Mouse (Mus musculus): ENCODE measurements around the gene Tank. TPM values are rescaled to one million over a fixed set of nuclear protein-coding genes. Genes with fewer than 3 reads are reported as not detected.

Tank gene
- polyA plus RNA-seq, 1 experiment from 2014 or later, result 28.4 TPM

DNA sequence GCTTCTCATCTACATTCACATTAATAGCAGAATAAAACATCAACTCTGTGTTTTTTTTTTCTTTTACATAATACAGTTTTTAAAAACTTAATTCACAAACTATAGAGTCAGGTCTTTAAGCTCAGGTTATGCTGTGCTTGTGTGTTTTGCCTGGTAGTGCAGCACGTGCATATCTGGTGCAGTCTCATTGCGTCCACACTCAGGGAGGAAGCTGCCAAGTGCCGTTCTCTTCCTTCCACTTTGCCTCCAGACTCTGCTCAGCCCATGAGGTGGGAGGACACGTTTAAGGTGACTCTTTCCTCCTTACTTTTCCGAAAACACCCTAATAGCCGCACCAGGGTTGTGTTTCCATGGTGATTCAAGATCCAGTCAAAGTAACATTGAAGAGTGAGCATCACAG, 59.8 kb downstream of the Tank start:
- no peak for ATAC-seq (replicated peaks)
- no peak overlapping the region for H3K4me3 ChIP-seq
- no peak overlapping the region for H3K27ac ChIP-seq
- H3K36me3 ChIP-seq (replicated peaks), result no peaks in the 10 kb centered on the region
- H3K9ac ChIP-seq, result no peak overlapping the region
- no peaks in the 10 kb centered on the region for H3K4me1 ChIP-seq
- WGBS, result 70% methylated on average over 6 of the region's 6 CpGs
- H3K27me3 ChIP-seq (replicated peaks), result no peaks in the 10 kb centered on the region
- H3K9me3 ChIP-seq, result no peaks in the 10 kb centered on the region
- no peak overlapping the region for H3K4me2 ChIP-seq

DNA sequence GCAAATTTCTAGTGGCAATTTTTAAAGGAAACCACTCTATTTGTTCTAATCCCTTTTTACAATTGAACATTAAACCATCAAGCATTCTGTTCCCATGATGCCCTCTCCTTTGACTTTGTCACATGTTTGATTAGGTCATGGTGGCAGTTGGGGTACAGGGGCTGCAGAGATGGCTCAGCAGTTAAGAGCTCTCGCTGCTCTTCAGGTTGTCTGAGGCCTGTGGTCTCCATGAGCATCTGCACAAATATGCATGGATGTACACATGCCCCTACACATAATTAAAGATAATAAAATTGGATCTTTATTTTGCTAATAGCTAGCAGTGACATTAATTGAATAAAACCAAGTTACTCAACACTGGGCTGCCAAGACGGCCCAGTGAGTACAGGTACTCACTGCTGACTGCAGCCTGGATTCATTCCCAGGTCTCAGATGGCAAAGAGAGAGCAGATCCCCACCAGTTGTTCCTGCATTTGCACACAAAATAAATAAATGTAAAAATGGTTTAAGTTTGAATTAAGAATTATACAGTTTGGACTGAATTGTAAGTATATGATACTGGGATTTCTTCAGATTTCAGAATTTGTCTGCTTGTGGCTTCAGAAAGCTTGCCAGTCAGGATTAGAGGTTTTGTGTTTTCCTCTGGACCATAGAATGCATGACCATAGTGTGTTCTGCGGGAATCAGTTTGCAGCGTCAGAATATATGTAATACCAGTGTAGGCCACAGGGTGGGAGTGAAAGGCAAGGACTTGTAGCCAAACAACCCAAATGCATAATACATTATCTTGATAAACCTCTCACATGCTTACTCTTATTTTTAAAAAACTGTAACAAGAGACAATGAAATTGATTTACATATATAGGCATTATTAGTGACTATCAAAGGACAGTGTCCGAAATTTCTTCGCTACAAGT, 64.3 kb downstream of the Tank start:
- H3K9me3 ChIP-seq, result no peaks in the 10 kb centered on the region
- ATAC-seq (replicated peaks), result peak; percentile 95
- H3K9ac ChIP-seq, result no peak overlapping the region
- no peak overlapping the region for H3K27ac ChIP-seq
- no peak overlapping the region for H3K4me2 ChIP-seq
- no peak overlapping the region for H3K4me3 ChIP-seq
- 51% methylated on average over 6 of the region's 6 CpGs for WGBS
- H3K36me3 ChIP-seq (replicated peaks), result no peaks in the 10 kb centered on the region
- no peaks in the 10 kb centered on the region for H3K4me1 ChIP-seq
- no peaks in the 10 kb centered on the region for H3K27me3 ChIP-seq (replicated peaks)

DNA sequence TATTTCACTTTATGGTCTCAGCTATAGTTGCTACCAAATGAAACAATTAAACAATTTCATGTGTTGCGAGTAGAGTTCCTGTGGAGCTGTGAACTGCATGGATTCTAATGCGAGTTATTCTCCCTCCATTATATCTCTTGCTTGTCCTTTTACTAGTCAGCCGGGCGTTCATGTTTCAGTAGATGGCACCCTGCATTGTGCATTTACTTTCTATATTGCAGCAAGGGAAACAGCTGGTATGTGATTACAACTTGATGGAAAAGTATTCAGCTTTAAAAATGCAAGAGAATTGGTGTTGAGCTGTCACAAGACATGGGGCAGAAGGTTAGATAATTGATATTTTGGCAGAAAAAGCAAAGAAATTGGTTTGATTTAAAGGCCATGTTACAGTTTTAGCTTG, 72.8 kb downstream of the Tank start:
- peaks cover 5% of the 10 kb centered on the region for H3K4me1 ChIP-seq
- no peak overlapping the region for H3K4me3 ChIP-seq
- H3K27me3 ChIP-seq (replicated peaks), result no peaks in the 10 kb centered on the region
- no peak overlapping the region for H3K4me2 ChIP-seq
- no peak overlapping the region for H3K9ac ChIP-seq
- no peaks in the 10 kb centered on the region for H3K9me3 ChIP-seq
- H3K36me3 ChIP-seq (replicated peaks), result 0 out of 2 replicates have a peak, but pooled peaks cover 2% of the 10 kb centered on the region
- H3K27ac ChIP-seq, result no peak overlapping the region
- ATAC-seq (replicated peaks), result no peak
- WGBS, result 78% methylated on average over 4 of the region's 4 CpGs

DNA sequence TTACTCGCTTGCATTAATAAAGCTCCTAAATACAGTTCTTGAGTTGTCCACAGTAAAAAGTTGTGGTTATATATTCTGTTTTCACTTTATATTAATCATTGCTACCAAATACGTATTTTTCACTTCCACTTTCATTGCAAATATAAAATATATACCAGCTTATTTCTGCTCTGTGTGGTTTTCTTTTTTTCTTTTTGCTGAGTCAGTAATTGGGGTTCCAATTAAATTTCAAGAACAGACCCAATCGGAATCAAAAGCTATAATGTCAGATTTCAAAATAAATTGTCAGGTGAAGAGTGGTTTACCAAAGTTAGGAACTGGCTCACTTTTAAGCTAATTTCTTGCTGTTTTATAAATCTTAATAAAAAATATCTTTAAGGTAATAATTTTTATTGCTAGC, 73.3 kb downstream of the Tank start:
- 93% methylated on average over 3 of the region's 3 CpGs for WGBS
- H3K4me1 ChIP-seq, result peaks cover 5% of the 10 kb centered on the region
- ATAC-seq (replicated peaks), result no peak
- H3K9me3 ChIP-seq, result no peaks in the 10 kb centered on the region
- no peak overlapping the region for H3K4me2 ChIP-seq
- H3K27me3 ChIP-seq (replicated peaks), result no peaks in the 10 kb centered on the region
- H3K36me3 ChIP-seq (replicated peaks), result 0 out of 2 replicates have a peak, but pooled peaks cover 2% of the 10 kb centered on the region
- no peak overlapping the region for H3K9ac ChIP-seq
- no peak overlapping the region for H3K4me3 ChIP-seq
- H3K27ac ChIP-seq, result no peak overlapping the region

DNA sequence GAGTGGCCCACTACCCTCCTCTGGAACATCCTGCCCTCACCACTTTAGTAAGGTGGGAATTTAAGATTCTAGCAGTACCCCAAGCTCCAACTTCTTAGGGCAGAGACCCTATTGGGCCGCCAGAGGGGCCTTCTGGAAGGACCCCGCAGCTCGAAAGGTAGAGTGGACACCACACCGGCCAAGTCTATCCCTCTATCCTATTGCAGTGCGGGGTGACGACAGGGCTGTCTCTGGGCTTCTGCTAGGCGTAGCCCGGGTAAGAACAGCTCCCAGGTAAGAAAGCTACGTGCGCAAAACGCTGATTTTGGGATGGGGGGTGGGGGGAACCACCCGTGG, 76.6 kb downstream of the Tank start:
- Histone ChIP-seq H3K4me3 (peak overlapping the region; percentile 55), H3K4me2 (peak overlapping the region; percentile 89), H3K4me1 (peaks cover 9% of the 10 kb centered on the region), H3K9ac (peak overlapping the region; percentile 68), H3K27ac (peak overlapping the region; percentile 93), H3K27me3 (replicated peaks) (no peaks in the 10 kb centered on the region; the same call in 1 of the 2 replicates), H3K36me3 (replicated peaks) (no peaks in the 10 kb centered on the region), H3K9me3 (no peaks in the 10 kb centered on the region)
- WGBS, result 8% methylated on average over 12 of the region's 12 CpGs
- ATAC-seq (replicated peaks), result peak; percentile 41

DNA sequence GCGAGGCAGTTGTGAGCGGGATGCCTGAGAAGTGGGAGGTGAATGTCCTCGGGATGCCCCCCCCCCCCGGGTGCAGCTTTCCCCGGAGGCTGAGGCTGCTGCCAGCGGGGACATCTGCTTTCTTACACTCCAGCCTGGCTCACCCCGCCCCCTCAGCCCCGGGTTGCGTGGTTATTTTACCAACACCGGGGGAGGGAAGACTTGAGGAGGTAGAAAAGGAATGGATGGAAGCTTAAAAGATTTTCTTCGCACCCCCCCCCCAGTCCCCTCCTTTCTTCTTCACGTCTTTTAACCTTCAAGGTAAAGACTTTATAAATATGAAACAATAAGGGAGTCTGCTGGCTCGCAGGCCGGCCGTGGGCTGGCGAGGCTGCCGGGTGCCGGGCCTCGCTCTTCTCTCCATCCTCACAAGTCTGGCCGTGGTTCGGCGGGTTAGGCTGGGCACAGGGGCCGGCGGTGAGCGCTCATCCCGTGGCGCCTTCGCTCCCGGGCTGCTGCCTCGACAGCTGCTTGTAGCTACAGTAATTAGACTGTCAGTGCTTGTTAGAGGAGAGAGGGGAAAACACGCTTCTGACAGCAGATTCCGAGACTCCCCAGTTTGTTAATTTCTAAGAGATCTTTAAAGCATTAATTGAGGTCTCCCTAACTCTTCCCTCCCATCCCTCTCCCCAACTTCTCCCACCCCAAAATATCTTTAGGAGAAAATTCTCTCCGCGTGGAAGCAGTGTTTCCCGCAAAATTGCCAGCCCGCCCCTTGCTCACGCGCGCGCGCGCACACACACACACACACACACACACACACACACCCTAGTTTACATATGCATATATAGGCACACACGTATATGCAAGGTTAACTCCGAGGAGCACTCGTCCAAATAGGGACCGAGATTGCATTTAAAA, 77.2 kb downstream of the Tank start:
- Histone ChIP-seq H3K4me3 (peak overlapping the region; percentile 55), H3K4me1 (peaks cover 9% of the 10 kb centered on the region), H3K9me3 (no peaks in the 10 kb centered on the region), H3K4me2 (peak overlapping the region; percentile 89), H3K36me3 (replicated peaks) (no peaks in the 10 kb centered on the region), H3K27me3 (replicated peaks) (no peaks in the 10 kb centered on the region; the same call in 1 of the 2 replicates), H3K9ac (peak overlapping the region; percentile 68), H3K27ac (peak overlapping the region; percentile 93)
- peak; percentile 84 for ATAC-seq (replicated peaks)
- under 1% methylated on average over 46 of the region's 46 CpGs for WGBS

DNA sequence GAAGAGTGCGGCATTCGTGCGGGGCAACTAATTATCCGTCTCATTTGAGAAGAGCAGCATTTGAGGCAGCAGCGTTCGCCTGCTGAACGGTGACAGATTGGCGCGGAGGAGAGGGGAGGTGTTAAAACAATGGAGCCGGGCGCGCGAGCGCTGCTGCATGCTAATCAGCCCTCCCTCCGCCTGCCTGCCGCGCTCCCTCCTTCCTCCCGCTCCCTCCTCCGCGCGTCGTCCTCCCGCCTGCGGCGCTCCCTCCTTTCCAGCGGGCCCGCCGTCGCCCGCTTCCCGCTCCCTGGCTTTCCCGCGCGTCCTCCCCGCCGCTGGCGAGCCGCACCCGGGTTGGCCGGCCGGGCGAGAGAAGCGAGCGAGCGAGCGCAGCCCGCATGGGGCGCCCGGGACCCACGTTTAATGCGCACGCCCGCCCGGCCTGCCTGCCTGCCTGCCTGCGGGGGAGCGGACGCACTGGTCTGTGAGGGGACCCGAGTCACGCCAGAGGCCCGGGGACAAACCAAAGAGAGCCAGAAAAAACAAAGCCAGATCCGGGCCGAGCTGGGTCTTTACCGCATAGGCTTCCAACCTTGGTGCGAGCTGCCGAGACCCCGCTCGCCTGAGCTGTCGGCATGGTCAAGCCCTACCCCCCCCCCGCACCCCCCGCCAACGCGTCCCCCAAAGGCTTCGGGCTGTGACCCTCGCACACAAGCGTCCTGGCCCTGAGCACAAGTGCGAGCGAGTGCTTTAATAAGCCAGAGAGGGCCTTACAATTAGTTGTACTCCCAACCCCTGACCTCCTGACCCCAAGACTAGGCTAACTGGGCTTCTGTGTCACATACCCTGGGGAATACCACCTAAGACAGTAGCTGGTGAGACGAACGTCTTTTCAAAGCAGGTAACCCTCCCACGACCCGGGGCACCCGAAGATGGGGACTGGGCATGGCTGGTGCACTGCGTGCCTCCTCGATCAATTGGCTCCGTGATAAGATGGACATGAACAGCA, 78.3 kb downstream of the Tank start:
- Histone ChIP-seq H3K9ac (peak overlapping the region; percentile 68), H3K4me3 (peak overlapping the region; percentile 55), H3K36me3 (replicated peaks) (no peaks in the 10 kb centered on the region), H3K9me3 (no peaks in the 10 kb centered on the region), H3K4me1 (peaks cover 9% of the 10 kb centered on the region), H3K27me3 (replicated peaks) (no peaks in the 10 kb centered on the region; the same call in 1 of the 2 replicates), H3K27ac (peak overlapping the region; percentile 93), H3K4me2 (peak overlapping the region; percentile 89)
- WGBS, result under 1% methylated on average over 85 of the region's 85 CpGs
- peak; percentile 94 for ATAC-seq (replicated peaks)

DNA sequence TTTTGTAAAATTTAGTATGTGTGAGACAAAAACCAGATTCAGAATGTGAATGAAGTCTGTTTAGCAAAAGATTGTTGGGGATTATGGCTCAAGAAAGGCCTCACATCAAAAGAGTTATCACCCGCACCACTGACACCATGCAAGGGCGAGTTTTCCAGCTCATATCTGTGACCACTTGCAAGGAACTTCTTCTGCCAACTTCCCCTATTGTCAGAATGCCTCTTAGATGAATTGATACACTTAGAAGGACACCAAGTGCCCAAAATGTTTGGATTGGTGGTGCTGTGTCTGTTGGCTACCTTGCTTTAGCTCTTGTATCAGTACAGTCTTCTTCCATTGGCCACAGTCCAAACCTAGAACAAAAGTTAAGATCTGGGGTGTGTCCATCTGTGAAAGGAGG, 80.9 kb downstream of the Tank start:
- 68% methylated on average over 2 of the region's 2 CpGs for WGBS

DNA sequence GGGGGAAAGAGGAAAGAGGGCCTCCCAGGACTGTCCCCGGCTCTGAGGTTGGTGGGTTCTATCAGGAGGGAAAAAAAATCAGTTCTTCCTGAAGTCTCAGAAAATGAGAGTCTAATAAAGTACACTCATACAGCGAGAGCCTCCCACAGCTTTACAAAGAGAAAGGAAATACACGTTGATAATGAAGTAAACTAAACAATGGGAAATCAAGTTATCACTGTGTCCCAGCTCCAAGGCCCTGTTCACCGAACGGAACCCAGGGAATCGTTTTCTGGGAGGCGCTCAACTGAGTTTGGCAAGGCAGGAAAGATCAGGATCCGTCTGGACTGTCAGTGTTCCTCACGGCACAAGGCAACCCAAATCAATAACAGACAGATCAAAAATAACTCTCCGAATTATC, 84.4 kb downstream of the Tank start:
- no peak for ATAC-seq (replicated peaks)
- no peaks in the 10 kb centered on the region for H3K9me3 ChIP-seq
- no peak overlapping the region for H3K4me2 ChIP-seq
- no peak overlapping the region for H3K27ac ChIP-seq
- no peaks in the 10 kb centered on the region for H3K4me1 ChIP-seq
- 74% methylated on average over 10 of the region's 10 CpGs for WGBS
- no peak overlapping the region for H3K9ac ChIP-seq
- H3K36me3 ChIP-seq (replicated peaks), result no peaks in the 10 kb centered on the region
- H3K4me3 ChIP-seq, result no peak overlapping the region
- no peaks in the 10 kb centered on the region; the same call in 1 of the 2 replicates for H3K27me3 ChIP-seq (replicated peaks)

More for the DNA sequence above, 80.9 kb downstream of the Tank start:
- peaks cover 9% of the 10 kb centered on the region for H3K4me1 ChIP-seq
- H3K9me3 ChIP-seq, result no peaks in the 10 kb centered on the region
- no peak overlapping the region for H3K4me3 ChIP-seq
- H3K9ac ChIP-seq, result no peak overlapping the region
- no peak overlapping the region for H3K4me2 ChIP-seq
- no peak for ATAC-seq (replicated peaks)
- H3K27ac ChIP-seq, result no peak overlapping the region
- no peaks in the 10 kb centered on the region for H3K36me3 ChIP-seq (replicated peaks)
- no peaks in the 10 kb centered on the region; the same call in 1 of the 2 replicates for H3K27me3 ChIP-seq (replicated peaks)

DNA sequence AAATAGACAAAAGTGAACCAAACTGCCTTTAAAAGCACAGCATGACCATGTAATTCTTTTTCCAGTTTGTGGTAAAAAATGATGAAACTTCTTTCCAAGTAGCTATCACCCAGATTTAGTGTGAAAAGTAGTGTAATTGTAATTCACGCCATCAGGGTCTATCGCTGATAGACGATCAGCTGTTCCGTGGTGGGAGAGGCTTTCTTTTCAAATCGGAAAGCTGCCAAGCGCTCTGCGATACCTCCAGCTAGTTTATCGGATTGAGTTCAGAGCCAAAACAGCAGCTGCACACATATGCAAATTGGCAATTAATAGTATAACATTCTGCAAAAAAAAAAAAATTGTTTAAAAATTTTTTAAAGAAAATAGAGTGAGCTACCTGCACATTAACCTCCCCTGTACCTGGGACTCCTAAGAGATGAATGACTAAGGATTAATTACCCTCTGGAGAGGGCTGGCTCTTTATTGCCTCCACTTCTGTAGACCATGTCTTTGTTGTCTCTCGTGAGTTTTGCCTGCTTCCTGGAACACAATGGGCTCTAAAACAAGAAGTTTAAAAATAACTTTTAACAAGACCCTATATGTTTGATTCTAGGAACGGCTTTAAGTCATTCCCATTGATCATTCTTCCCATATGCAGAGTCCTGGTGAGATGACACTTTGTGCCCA, 85.3 kb downstream of the Tank start:
- no peaks in the 10 kb centered on the region; the same call in 1 of the 2 replicates for H3K27me3 ChIP-seq (replicated peaks)
- ATAC-seq (replicated peaks), result no peak
- WGBS, result 72% methylated on average over 10 of the region's 10 CpGs
- H3K36me3 ChIP-seq (replicated peaks), result no peaks in the 10 kb centered on the region
- H3K9me3 ChIP-seq, result no peaks in the 10 kb centered on the region
- H3K27ac ChIP-seq, result no peak overlapping the region
- no peak overlapping the region for H3K4me3 ChIP-seq
- no peaks in the 10 kb centered on the region for H3K4me1 ChIP-seq
- no peak overlapping the region for H3K4me2 ChIP-seq
- H3K9ac ChIP-seq, result no peak overlapping the region

DNA sequence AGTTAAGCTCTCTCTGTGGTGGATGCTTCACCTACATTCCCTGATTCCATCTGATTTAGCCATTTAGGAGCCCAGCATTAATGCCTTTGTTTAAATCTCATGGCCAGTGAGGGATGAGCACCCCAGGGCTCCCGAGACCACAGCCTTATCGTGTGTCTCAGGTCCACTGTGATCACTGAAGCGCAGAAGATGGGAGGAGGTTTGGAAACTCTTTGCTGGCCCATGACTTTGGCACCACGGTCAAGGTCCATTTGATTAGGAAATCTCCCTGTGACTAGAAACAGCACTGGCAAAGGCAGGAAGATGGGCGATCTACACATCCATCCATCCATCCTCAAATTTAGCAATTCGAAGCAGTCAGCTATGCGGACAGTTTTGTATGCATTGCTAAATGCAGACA, 89.0 kb downstream of the Tank start:
- H3K4me3 ChIP-seq, result no peak overlapping the region
- no peak overlapping the region for H3K27ac ChIP-seq
- H3K4me1 ChIP-seq, result no peaks in the 10 kb centered on the region
- 75% methylated on average over 7 of the region's 7 CpGs for WGBS
- no peak for ATAC-seq (replicated peaks)
- H3K9ac ChIP-seq, result no peak overlapping the region
- no peaks in the 10 kb centered on the region for H3K36me3 ChIP-seq (replicated peaks)
- H3K27me3 ChIP-seq (replicated peaks), result no peaks in the 10 kb centered on the region
- H3K4me2 ChIP-seq, result no peak overlapping the region
- no peaks in the 10 kb centered on the region for H3K9me3 ChIP-seq

Data from midbrain, embryonic 15.5 days (tissue).